Mouse (Mus musculus): ENCODE measurements at regions not wholly inside any gene's neighbourhood (a gene's known extent, or its start where the extent isn't known, plus 50 kb on each side); places are given as distances from the start of the nearest gene placed in this dataset.

GRCm38 (mm10) chr14:46249141-46249540 is 130.1 kb upstream of the Gm15217 start:
- Histone ChIP-seq H3K4me1 (ENCODE audit: control insufficient read depth in 1 of 2, insufficient read depth in 2 of 2, low read length in 2 of 2) (no peaks in the 10 kb centered on the region), H3K4me3 (ENCODE audit: control insufficient read depth in 1 of 2, insufficient read depth in 1 of 2, low read depth in 2 of 2, low read length in 2 of 2) (no peak overlapping the region), H3K79me2 (ENCODE audit: control insufficient read depth, insufficient read depth, low read length, poor library complexity) (no peaks in the 10 kb centered on the region), H3K9me3 (replicated peaks; ENCODE audit: insufficient read depth, low read length) (no peaks in the 10 kb centered on the region), H3K27ac (ENCODE audit: control insufficient read depth, low read depth, low read length) (no peak overlapping the region), H3K9ac (ENCODE audit: control insufficient read depth, low read depth, low read length, poor library complexity, severe bottlenecking) (no peak overlapping the region), H3K27me3 (ENCODE audit: control insufficient read depth in 1 of 2, insufficient read depth in 2 of 2, low read length in 2 of 2) (no peaks in the 10 kb centered on the region), H3K36me3 (ENCODE audit: control insufficient read depth in 1 of 2, insufficient read depth in 2 of 2, low read length in 2 of 2) (no peaks in the 10 kb centered on the region)
- no peak for TF ChIP-seq MYC (IDR thresholded peaks at IDR 0.05; ENCODE audit: low read depth, low read length)
- TF ChIP-seq MAX (IDR thresholded peaks at IDR 0.05; ENCODE audit: low read length) = no peak
- no peak for TF ChIP-seq MEF2A (IDR thresholded peaks at IDR 0.05; ENCODE audit: extremely low read depth, insufficient replicate concordance, low read depth, low read length, poor library complexity, severe bottlenecking)
- DNase-seq (ENCODE audit: low read depth, low spot score) = no peak

GRCm38 (mm10) chr14:46255261-46255660 is 124.0 kb upstream of the Gm15217 start:
- no peaks in the 10 kb centered on the region for H3K36me3 ChIP-seq (ENCODE audit: control insufficient read depth in 1 of 2, insufficient read depth in 2 of 2, low read length in 2 of 2)
- H3K79me2 ChIP-seq (ENCODE audit: control insufficient read depth, insufficient read depth, low read length, poor library complexity) = no peaks in the 10 kb centered on the region
- no peaks in the 10 kb centered on the region for H3K4me1 ChIP-seq (ENCODE audit: control insufficient read depth in 1 of 2, insufficient read depth in 2 of 2, low read length in 2 of 2)
- TF ChIP-seq ZC3H11A (IDR thresholded peaks at IDR 0.05; ENCODE audit: low read depth, low read length) = no peak
- no peak for TF ChIP-seq MAFK (IDR thresholded peaks at IDR 0.05; ENCODE audit: borderline replicate concordance, low read depth, low read length)
- no peak for TF ChIP-seq E2F4 (IDR thresholded peaks at IDR 0.05; ENCODE audit: borderline replicate concordance, low read depth, low read length)
- TF ChIP-seq RAD21 (IDR thresholded peaks at IDR 0.05; ENCODE audit: low read depth, low read length) = no peak
- no peak for TF ChIP-seq BHLHE40 (IDR thresholded peaks at IDR 0.05; ENCODE audit: borderline replicate concordance, low read depth, low read length)
- TF ChIP-seq MAX (IDR thresholded peaks at IDR 0.05; ENCODE audit: low read length) = no peak
- TF ChIP-seq HCFC1 (IDR thresholded peaks at IDR 0.05; ENCODE audit: low read depth, low read length) = no peak
- no peak for TF ChIP-seq CTCF (IDR thresholded peaks at IDR 0.05 in 2 of 3, conservative IDR thresholded peaks at IDR 0.05 in 1 of 3; ENCODE audit: control insufficient read depth in 1 of 3, insufficient read depth in 1 of 3, low read depth in 2 of 3, low read length in 3 of 3, poor library complexity in 1 of 3, severe bottlenecking in 1 of 3)
- no peak for TF ChIP-seq MEF2A (IDR thresholded peaks at IDR 0.05; ENCODE audit: extremely low read depth, insufficient replicate concordance, low read depth, low read length, poor library complexity, severe bottlenecking)
- no peak for TF ChIP-seq MYB (IDR thresholded peaks at IDR 0.05; ENCODE audit: low read depth, low read length)
- TF ChIP-seq TAL1 (IDR thresholded peaks at IDR 0.05; ENCODE audit: low read length) = no peak
- H3K4me3 ChIP-seq (ENCODE audit: control insufficient read depth in 1 of 2, insufficient read depth in 1 of 2, low read depth in 2 of 2, low read length in 2 of 2) = no peak overlapping the region
- no peaks in the 10 kb centered on the region for H3K27me3 ChIP-seq (ENCODE audit: control insufficient read depth in 1 of 2, insufficient read depth in 2 of 2, low read length in 2 of 2)
- no peak overlapping the region for H3K27ac ChIP-seq (ENCODE audit: control insufficient read depth, low read depth, low read length)
- H3K9ac ChIP-seq (ENCODE audit: control insufficient read depth, low read depth, low read length, poor library complexity, severe bottlenecking) = no peak overlapping the region
- no peaks in the 10 kb centered on the region for H3K9me3 ChIP-seq (replicated peaks; ENCODE audit: insufficient read depth, low read length)
- no peak for DNase-seq (ENCODE audit: low read depth, low spot score)

- H3K4me3 ChIP-seq (ENCODE audit: control insufficient read depth in 1 of 2, insufficient read depth in 1 of 2, low read depth in 2 of 2, low read length in 2 of 2) = no peak overlapping the region
- H3K9me3 ChIP-seq (replicated peaks; ENCODE audit: insufficient read depth, low read length) = no peaks in the 10 kb centered on the region
- H3K27me3 ChIP-seq (ENCODE audit: control insufficient read depth in 1 of 2, insufficient read depth in 2 of 2, low read length in 2 of 2) = no peaks in the 10 kb centered on the region
- H3K4me1 ChIP-seq (ENCODE audit: control insufficient read depth in 1 of 2, insufficient read depth in 2 of 2, low read length in 2 of 2) = no peaks in the 10 kb centered on the region
- no peak overlapping the region for H3K9ac ChIP-seq (ENCODE audit: control insufficient read depth, low read depth, low read length, poor library complexity, severe bottlenecking)
- no peak for DNase-seq (ENCODE audit: low read depth, low spot score)
- H3K79me2 ChIP-seq (ENCODE audit: control insufficient read depth, insufficient read depth, low read length, poor library complexity) = no peaks in the 10 kb centered on the region
- no peak overlapping the region for H3K27ac ChIP-seq (ENCODE audit: control insufficient read depth, low read depth, low read length)
- TF ChIP-seq POLR2AphosphoS2 (IDR thresholded peaks at IDR 0.05; ENCODE audit: low read length) = no peak
- TF ChIP-seq UBTF (IDR thresholded peaks at IDR 0.05; ENCODE audit: borderline replicate concordance, insufficient read depth, low read depth, low read length) = no peak
- no peak for TF ChIP-seq GATA1 (IDR thresholded peaks at IDR 0.05; ENCODE audit: low read depth, low read length)
- no peaks in the 10 kb centered on the region for H3K36me3 ChIP-seq (ENCODE audit: control insufficient read depth in 1 of 2, insufficient read depth in 2 of 2, low read length in 2 of 2)
Observed at GRCm38 (mm10) chr14:46256336-46256735, 122.9 kb upstream of the Gm15217 start.

Measured in MEL (cell line).